Mouse (Mus musculus): Measurements from ENCODE around the gene Plcb4.

Plcb4 gene

GRCm38 (mm10) chr2:135761226-135761802 lies 102.5 kb downstream of the Plcb4 start:
- no peak for DNase-seq

- no peak for DNase-seq
These were observed 105.9 kb downstream of the Plcb4 start for GRCm38 (mm10) chr2:135764706-135765105.

GRCm38 (mm10) chr2:135766471-135767063 lies 107.8 kb downstream of the Plcb4 start:
- DNase-seq, result no peak

- no peak for DNase-seq
These were observed 108.7 kb downstream of the Plcb4 start for GRCm38 (mm10) chr2:135767535-135767934.

GRCm38 (mm10) chr2:135769701-135770100 lies 110.9 kb downstream of the Plcb4 start:
- DNase-seq, result no peak

- DNase-seq, result no peak
These were observed 111.4 kb downstream of the Plcb4 start for GRCm38 (mm10) chr2:135770226-135770625.

GRCm38 (mm10) chr2:135773194-135773972 lies 114.6 kb downstream of the Plcb4 start:
- DNase-seq, result no peak

GRCm38 (mm10) chr2:135775026-135775425 lies 116.2 kb downstream of the Plcb4 start:
- no peak for DNase-seq

- no peak for DNase-seq
These were observed 117.4 kb downstream of the Plcb4 start for GRCm38 (mm10) chr2:135776131-135776775.

- DNase-seq, result no peak
These were observed 122.6 kb downstream of the Plcb4 start for GRCm38 (mm10) chr2:135781391-135781790.

GRCm38 (mm10) chr2:135787415-135787814 lies 128.6 kb downstream of the Plcb4 start:
- no peak for DNase-seq

- no peak for DNase-seq
These were observed 134.1 kb downstream of the Plcb4 start for GRCm38 (mm10) chr2:135792907-135793306.

GRCm38 (mm10) chr2:135796684-135797083 lies 137.9 kb downstream of the Plcb4 start:
- DNase-seq, result no peak

- DNase-seq, result no peak
These were observed 139.1 kb downstream of the Plcb4 start for GRCm38 (mm10) chr2:135797677-135798546.

- DNase-seq, result no peak
These were observed 140.4 kb downstream of the Plcb4 start for GRCm38 (mm10) chr2:135799149-135799770.

- no peak for DNase-seq
These were observed 141.6 kb downstream of the Plcb4 start for GRCm38 (mm10) chr2:135800385-135800784.

- no peak for DNase-seq
These were observed 144.2 kb downstream of the Plcb4 start for GRCm38 (mm10) chr2:135802878-135803450.

- DNase-seq, result no peak
These were observed 147.2 kb downstream of the Plcb4 start for GRCm38 (mm10) chr2:135805748-135806685.

GRCm38 (mm10) chr2:135808342-135808741 lies 149.5 kb downstream of the Plcb4 start:
- DNase-seq, result no peak

GRCm38 (mm10) chr2:135810841-135811240 lies 152.0 kb downstream of the Plcb4 start:
- DNase-seq, result no peak
